Mouse (Mus musculus): ENCODE measurements around the gene Adgrg1. TPM values are rescaled to one million over a fixed set of nuclear protein-coding genes. Genes with fewer than 3 reads are reported as not detected.

The Adgrg1 gene
- polyA plus RNA-seq, 1 experiment from 2014 or later: 157 TPM

GRCm38 (mm10) chr8:94996899-94997856, 22.6 kb downstream of the Adgrg1 start:
- H3K36me3 ChIP-seq (ENCODE audit: control insufficient read depth, insufficient read depth, low read length): 0 out of 2 replicates have a peak, but pooled peaks cover 2% of the 10 kb centered on the region
- DNase-seq (ENCODE audit: low spot score, missing footprints) (no peak), ATAC-seq (ENCODE audit: low FRiP score) (no peak)
- peak overlapping the region; percentile 97 for H3K27ac ChIP-seq (ENCODE audit: low read depth, low read length)
- peak overlapping the region; percentile 68 for H3K4me3 ChIP-seq (ENCODE audit: low read depth, low read length)
- no peaks in the 10 kb centered on the region for H3K9me3 ChIP-seq (ENCODE audit: control insufficient read depth, low read length)
- peaks cover 74% of the 10 kb centered on the region for H3K4me1 ChIP-seq (ENCODE audit: control insufficient read depth, insufficient read depth, low read length)
- no peaks in the 10 kb centered on the region for H3K27me3 ChIP-seq (ENCODE audit: control insufficient read depth, insufficient read depth, low read length)
- WGBS: 56% methylated on average over 6 of the region's 6 CpGs
- H3K4me2 ChIP-seq: peak overlapping the region; percentile 97
- peak overlapping the region; percentile 97 for H3K9ac ChIP-seq (ENCODE audit: low read length)

GRCm38 (mm10) chr8:94997857-94998243, 23.3 kb downstream of the Adgrg1 start:
- Histone ChIP-seq H3K36me3 (ENCODE audit: control insufficient read depth, insufficient read depth, low read length) (0 out of 2 replicates have a peak, but pooled peaks cover 3% of the 10 kb centered on the region), H3K4me2 (peak overlapping the region; percentile 97), H3K27ac (ENCODE audit: low read depth, low read length) (no peak overlapping the region; the same call in 1 of the 2 replicates), H3K9me3 (ENCODE audit: control insufficient read depth, low read length) (no peaks in the 10 kb centered on the region), H3K27me3 (ENCODE audit: control insufficient read depth, insufficient read depth, low read length) (no peaks in the 10 kb centered on the region), H3K4me1 (ENCODE audit: control insufficient read depth, insufficient read depth, low read length) (peaks cover 68% of the 10 kb centered on the region), H3K9ac (ENCODE audit: low read length) (peak overlapping the region; percentile 53), H3K4me3 (ENCODE audit: low read depth, low read length) (peak overlapping the region; percentile 68)
- no peak for ATAC-seq (ENCODE audit: low FRiP score)
- WGBS: 73% methylated on average over 6 of the region's 6 CpGs
- DNase-seq (ENCODE audit: low spot score, missing footprints): no peak

GRCm38 (mm10) chr8:94998431-94998830, 23.9 kb downstream of the Adgrg1 start:
- H3K4me2 ChIP-seq: peak overlapping the region; percentile 97
- 44% methylated on average over 2 of the region's 2 CpGs for WGBS
- peak overlapping the region; percentile 68 for H3K4me3 ChIP-seq (ENCODE audit: low read depth, low read length)
- H3K9me3 ChIP-seq (ENCODE audit: control insufficient read depth, low read length): no peaks in the 10 kb centered on the region
- DNase-seq (ENCODE audit: low spot score, missing footprints): no peak
- peaks cover 63% of the 10 kb centered on the region for H3K4me1 ChIP-seq (ENCODE audit: control insufficient read depth, insufficient read depth, low read length)
- H3K27me3 ChIP-seq (ENCODE audit: control insufficient read depth, insufficient read depth, low read length): no peaks in the 10 kb centered on the region
- peak overlapping the region; percentile 53 for H3K9ac ChIP-seq (ENCODE audit: low read length)
- no peak for ATAC-seq (ENCODE audit: low FRiP score)
- peaks cover 8% of the 10 kb centered on the region for H3K36me3 ChIP-seq (ENCODE audit: control insufficient read depth, insufficient read depth, low read length)
- H3K27ac ChIP-seq (ENCODE audit: low read depth, low read length): peak overlapping the region; percentile 12; the same call in 1 of the 2 replicates

GRCm38 (mm10) chr8:94999004-94999403, 24.5 kb downstream of the Adgrg1 start:
- Histone ChIP-seq H3K36me3 (ENCODE audit: control insufficient read depth, insufficient read depth, low read length) (peaks cover 13% of the 10 kb centered on the region), H3K4me1 (ENCODE audit: control insufficient read depth, insufficient read depth, low read length) (peaks cover 58% of the 10 kb centered on the region), H3K27me3 (ENCODE audit: control insufficient read depth, insufficient read depth, low read length) (no peaks in the 10 kb centered on the region), H3K27ac (ENCODE audit: low read depth, low read length) (0 out of 2 replicates have a peak overlapping the region, but pooled peaks have one; percentile 7), H3K4me3 (ENCODE audit: low read depth, low read length) (0 out of 2 replicates have a peak overlapping the region, but pooled peaks have one; percentile 3), H3K9ac (ENCODE audit: low read length) (peak overlapping the region; percentile 21; the same call in 1 of the 2 replicates), H3K9me3 (ENCODE audit: control insufficient read depth, low read length) (no peaks in the 10 kb centered on the region), H3K4me2 (peak overlapping the region; percentile 97)
- DNase-seq (ENCODE audit: low spot score, missing footprints): no peak
- WGBS: 47% methylated on average over 6 of the region's 6 CpGs
- no peak for ATAC-seq (ENCODE audit: low FRiP score)

GRCm38 (mm10) chr8:94999956-95000355, 25.4 kb downstream of the Adgrg1 start:
- peak overlapping the region; percentile 14; the same call in 1 of the 2 replicates for H3K4me3 ChIP-seq (ENCODE audit: low read depth, low read length)
- DNase-seq (ENCODE audit: low spot score, missing footprints): no peak
- H3K27me3 ChIP-seq (ENCODE audit: control insufficient read depth, insufficient read depth, low read length): no peaks in the 10 kb centered on the region
- H3K27ac ChIP-seq (ENCODE audit: low read depth, low read length): peak overlapping the region; percentile 82
- no peak for ATAC-seq (ENCODE audit: low FRiP score)
- H3K9ac ChIP-seq (ENCODE audit: low read length): peak overlapping the region; percentile 53
- peaks cover 58% of the 10 kb centered on the region for H3K4me1 ChIP-seq (ENCODE audit: control insufficient read depth, insufficient read depth, low read length)
- no peaks in the 10 kb centered on the region for H3K9me3 ChIP-seq (ENCODE audit: control insufficient read depth, low read length)
- peak overlapping the region; percentile 97 for H3K4me2 ChIP-seq
- peaks cover 21% of the 10 kb centered on the region for H3K36me3 ChIP-seq (ENCODE audit: control insufficient read depth, insufficient read depth, low read length)
- 47% methylated on average over 6 of the region's 6 CpGs for whole genome bisulfite sequencing

GRCm38 (mm10) chr8:95000684-95001083, 26.1 kb downstream of the Adgrg1 start:
- Histone ChIP-seq H3K4me1 (ENCODE audit: control insufficient read depth, insufficient read depth, low read length) (peaks cover 58% of the 10 kb centered on the region), H3K9ac (ENCODE audit: low read length) (peak overlapping the region; percentile 46), H3K36me3 (ENCODE audit: control insufficient read depth, insufficient read depth, low read length) (peaks cover 28% of the 10 kb centered on the region), H3K9me3 (ENCODE audit: control insufficient read depth, low read length) (no peaks in the 10 kb centered on the region), H3K27me3 (ENCODE audit: control insufficient read depth, insufficient read depth, low read length) (no peaks in the 10 kb centered on the region), H3K27ac (ENCODE audit: low read depth, low read length) (peak overlapping the region; percentile 82), H3K4me3 (ENCODE audit: low read depth, low read length) (no peak overlapping the region; the same call in 1 of the 2 replicates), H3K4me2 (peak overlapping the region; percentile 97)
- WGBS: 13% methylated on average over 5 of the region's 5 CpGs
- DNase-seq (ENCODE audit: low spot score, missing footprints) (peak; percentile 97), ATAC-seq (ENCODE audit: low FRiP score) (peak; percentile 79)

GRCm38 (mm10) chr8:95001165-95001564, 26.6 kb downstream of the Adgrg1 start:
- DNase-seq (ENCODE audit: low spot score, missing footprints) (no peak), ATAC-seq (ENCODE audit: low FRiP score) (peak; percentile 14)
- no peaks in the 10 kb centered on the region for H3K27me3 ChIP-seq (ENCODE audit: control insufficient read depth, insufficient read depth, low read length)
- peak overlapping the region; percentile 82 for H3K27ac ChIP-seq (ENCODE audit: low read depth, low read length)
- H3K36me3 ChIP-seq (ENCODE audit: control insufficient read depth, insufficient read depth, low read length): peaks cover 30% of the 10 kb centered on the region
- WGBS: 65% methylated on average over 5 of the region's 5 CpGs
- H3K4me1 ChIP-seq (ENCODE audit: control insufficient read depth, insufficient read depth, low read length): peaks cover 58% of the 10 kb centered on the region
- peak overlapping the region; percentile 46 for H3K9ac ChIP-seq (ENCODE audit: low read length)
- H3K4me3 ChIP-seq (ENCODE audit: low read depth, low read length): no peak overlapping the region
- peak overlapping the region; percentile 97 for H3K4me2 ChIP-seq
- no peaks in the 10 kb centered on the region for H3K9me3 ChIP-seq (ENCODE audit: control insufficient read depth, low read length)

GRCm38 (mm10) chr8:95001655-95002054, 27.1 kb downstream of the Adgrg1 start:
- H3K9me3 ChIP-seq (ENCODE audit: control insufficient read depth, low read length): no peaks in the 10 kb centered on the region
- no peak overlapping the region for H3K9ac ChIP-seq (ENCODE audit: low read length)
- H3K4me1 ChIP-seq (ENCODE audit: control insufficient read depth, insufficient read depth, low read length): peaks cover 54% of the 10 kb centered on the region
- ATAC-seq (ENCODE audit: low FRiP score) (peak; percentile 67), DNase-seq (ENCODE audit: low spot score, missing footprints) (peak; percentile 98)
- no peak overlapping the region for H3K4me3 ChIP-seq (ENCODE audit: low read depth, low read length)
- H3K4me2 ChIP-seq: 0 out of 2 replicates have a peak overlapping the region, but pooled peaks have one; percentile 97
- H3K27ac ChIP-seq (ENCODE audit: low read depth, low read length): no peak overlapping the region; the same call in 1 of the 2 replicates
- no peaks in the 10 kb centered on the region for H3K27me3 ChIP-seq (ENCODE audit: control insufficient read depth, insufficient read depth, low read length)
- 10% methylated on average over 7 of the region's 7 CpGs for WGBS
- peaks cover 33% of the 10 kb centered on the region for H3K36me3 ChIP-seq (ENCODE audit: control insufficient read depth, insufficient read depth, low read length)

Data from midbrain, embryonic 11.5 days (tissue).